Comparison of ENCODE assay signal across 10 mouse cellular contexts in the genomic region with DNA sequence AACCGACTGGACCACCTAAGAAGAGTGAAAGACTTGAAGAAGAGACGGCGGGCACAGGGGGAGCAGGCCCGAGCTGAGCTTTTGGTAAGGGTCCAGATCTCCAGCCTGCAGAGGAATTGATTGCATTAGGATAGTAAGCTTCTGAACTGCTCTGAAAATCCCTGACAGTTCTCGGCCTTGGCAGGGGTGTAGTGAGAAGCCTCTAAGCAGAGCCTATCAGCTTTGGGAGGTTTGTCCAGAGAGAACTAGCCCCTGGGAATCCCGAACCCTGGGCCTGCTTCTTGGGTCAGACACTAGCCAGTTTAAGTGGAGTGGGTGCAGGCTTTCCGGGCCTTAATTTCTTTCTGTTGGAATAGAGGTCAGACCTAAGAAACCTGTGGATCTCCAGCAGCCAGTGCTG. TPM values are rescaled to one million over a fixed set of nuclear protein-coding genes. Genes with fewer than 3 reads are reported as not detected.
DNase-seq lines count a peak whose midpoint lies in the region; ATAC-seq and TF ChIP-seq lines count a peak whose summit lies in the region.
"Had no signal": no experiment of that assay in that cellular context is flagged by ENCODE, and none has a peak within 500 bp of the region (broad histone marks: within the 10 kb centered on the region; RNA-seq: fewer than 3 reads in every experiment).

No protein-coding gene starts in this region.

- no peak for TF ChIP-seq EP300 in CH12.LX (IDR thresholded peaks at IDR 0.05; ENCODE audit: low read length)

- no peak for TF ChIP-seq CTCF in CH12.LX (conservative IDR thresholded peaks at IDR 0.05 in 1 of 2, IDR thresholded peaks at IDR 0.05 in 1 of 2; ENCODE audit: low read depth in 2 of 2, low read length in 2 of 2)
- TF ChIP-seq CTCF in forebrain, postnatal 0 days (IDR thresholded peaks at IDR 0.05; ENCODE audit: low read depth), result no peak
- no peak for TF ChIP-seq CTCF in left cerebral cortex, adult 2 months (IDR thresholded peaks at IDR 0.05)

- TF ChIP-seq RAD21 in CH12.LX (IDR thresholded peaks at IDR 0.05; ENCODE audit: low read depth, low read length), result no peak

- peaks cover 37 to 53% of the 10 kb centered on the region in 2 experiments for H3K36me3 ChIP-seq in CH12.LX (replicated peaks in 1 of 2; ENCODE audit: control insufficient read depth in 1 of 2, insufficient read depth in 1 of 2, low read length in 1 of 2)
- H3K36me3 ChIP-seq in forebrain, postnatal 0 days (ENCODE audit: insufficient read depth), result peaks cover 36% of the 10 kb centered on the region
- H3K36me3 ChIP-seq in liver, embryonic 15.5 days (replicated peaks), result peaks cover 52% of the 10 kb centered on the region

- H3K4me1 ChIP-seq in CH12.LX (ENCODE audit: control insufficient read depth in 1 of 2, insufficient read depth in 2 of 2), result peaks cover 12 to 55% of the 10 kb centered on the region in 2 experiments
- peaks cover 13% of the 10 kb centered on the region for H3K4me1 ChIP-seq in forebrain, postnatal 0 days (ENCODE audit: insufficient read depth)
- H3K4me1 ChIP-seq in liver, embryonic 15.5 days (replicated peaks), result peaks cover 49% of the 10 kb centered on the region

- peaks cover 3% of the 10 kb centered on the region for H3K27me3 ChIP-seq in CH12.LX (replicated peaks)
- H3K27me3 ChIP-seq in forebrain, postnatal 0 days (ENCODE audit: insufficient read depth, low read length), result no peaks in the 10 kb centered on the region
- no peaks in the 10 kb centered on the region for H3K27me3 ChIP-seq in liver, embryonic 15.5 days

- no peaks in the 10 kb centered on the region for H3K9me3 ChIP-seq in CH12.LX (replicated peaks; ENCODE audit: low read length)
- no peaks in the 10 kb centered on the region for H3K9me3 ChIP-seq in forebrain, postnatal 0 days (ENCODE audit: low read length)
- H3K9me3 ChIP-seq in liver, embryonic 15.5 days (replicated peaks), result no peaks in the 10 kb centered on the region

- H3K4me3 ChIP-seq in CH12.LX (replicated peaks in 1 of 3; ENCODE audit: low read depth in 2 of 3, low read length in 2 of 3, poor library complexity in 1 of 3), result peak overlapping the region; percentile 86 to 100 (median 99)
- H3K4me3 ChIP-seq in forebrain, postnatal 0 days (ENCODE audit: low read depth, low read length), result no peak overlapping the region; the same call in 1 of the 2 replicates
- peak overlapping the region; percentile 96 for H3K4me3 ChIP-seq in liver, embryonic 15.5 days (replicated peaks)
- no peak overlapping the region for H3K4me3 ChIP-seq in left cerebral cortex, adult 2 months

- in situ Hi-C loops in CH12.LX (cut with MboI; ENCODE audit: low pct_ligation_motif_present, low pct_unique_long_range_greater_than_20kb, low sequenced_read_pairs), result no loop called here

- DNase-seq in heart, adult 11 months, result peak; percentile 85
- no peak for DNase-seq in heart, postnatal 36 days
- no peak for DNase-seq in CH12.LX (ENCODE audit: extremely low read depth)
- no peak for DNase-seq in forebrain, postnatal 0 days
- no peak for DNase-seq in left cerebral cortex, adult 2 months (ENCODE audit: extremely low spot score in 1 of 2, low spot score in 2 of 2)
- DNase-seq in embryo, embryonic 10 days (ENCODE audit: low spot score), result no peak
- DNase-seq in kidney, postnatal 10 days, result no peak
- DNase-seq: adrenal gland, postnatal 25 days; layer of hippocampus, adult 9-11 months had no signal

- H3K79me2 ChIP-seq in CH12.LX (replicated peaks; ENCODE audit: control insufficient read depth, extremely low read depth, insufficient read depth, poor library complexity, severe bottlenecking), result peaks cover 51% of the 10 kb centered on the region

- no peak for TF ChIP-seq POLR2A in CH12.LX (IDR thresholded peaks at IDR 0.05; ENCODE audit: low read depth, low read length)

- dilution Hi-C loops in CH12.LX (cut with MboI; ENCODE audit: extremely low pct_ligation_motif_present, extremely low pct_unique_long_range_greater_than_20kb, low sequenced_read_pairs), result no loop called here

- no peak for ATAC-seq in forebrain, postnatal 0 days
- ATAC-seq in liver, embryonic 15.5 days (ENCODE audit: insufficient read depth), result no peak

- H3K9ac ChIP-seq in CH12.LX (ENCODE audit: insufficient read depth, low read depth), result peak overlapping the region; percentile 81
- no peak overlapping the region for H3K9ac ChIP-seq in forebrain, postnatal 0 days
- peak overlapping the region; percentile 3; the same call in 1 of the 2 replicates for H3K9ac ChIP-seq in liver, embryonic 15.5 days

- 62% methylated on average over 7 of the region's 7 CpGs for WGBS in forebrain, postnatal 0 days
- WGBS in liver, embryonic 15.5 days (ENCODE audit: insufficient replicate concordance), result 74% methylated on average over 7 of the region's 7 CpGs

- intact Hi-C loops in heart, postnatal 36 days (cut with DNase I), result loop anchor here (5.0 kb wide), 1 partner anchor 145 kb away; no protein-coding TSS in a partner anchor
- intact Hi-C loops in left cerebral cortex, adult 2 months (cut with DNase I), result no loop called here

- H3K27ac ChIP-seq in CH12.LX (ENCODE audit: insufficient read depth, low read depth), result no peak overlapping the region
- H3K27ac ChIP-seq in forebrain, postnatal 0 days (ENCODE audit: low read depth, low read length), result no peak overlapping the region
- H3K27ac ChIP-seq in liver, embryonic 15.5 days (replicated peaks), result no peak overlapping the region
- no peak overlapping the region for H3K27ac ChIP-seq in left cerebral cortex, adult 2 months

- peak overlapping the region; percentile 98 for H3K4me2 ChIP-seq in CH12.LX (ENCODE audit: insufficient read depth, low read depth, poor library complexity, severe bottlenecking)
- H3K4me2 ChIP-seq in forebrain, postnatal 0 days (ENCODE audit: low read depth), result peak overlapping the region; percentile 76
- peak overlapping the region; percentile 93 for H3K4me2 ChIP-seq in liver, embryonic 15.5 days

TF ChIP-seq in CH12.LX, 34 proteins besides CTCF, POLR2A, EP300 and RAD21:
- TF ChIP-seq NELFE (IDR thresholded peaks at IDR 0.05; ENCODE audit: low read depth, low read length) (no peak), HCFC1 (IDR thresholded peaks at IDR 0.05; ENCODE audit: low read depth, low read length) (no peak), GABPA (IDR thresholded peaks at IDR 0.05; ENCODE audit: insufficient replicate concordance, low read depth, low read length) (no peak), SMC3 (IDR thresholded peaks at IDR 0.05; ENCODE audit: low read depth, low read length) (no peak), USF1 (IDR thresholded peaks at IDR 0.05; ENCODE audit: low read depth, low read length) (no peak), MXI1 (IDR thresholded peaks at IDR 0.05; ENCODE audit: low read depth, low read length) (no peak), MAX (IDR thresholded peaks at IDR 0.05; ENCODE audit: low read length) (no peak), MYC (IDR thresholded peaks at IDR 0.05; ENCODE audit: low read depth, low read length) (no peak), CHD1 (IDR thresholded peaks at IDR 0.05; ENCODE audit: low read depth, low read length) (no peak), UBTF (IDR thresholded peaks at IDR 0.05; ENCODE audit: low read depth, low read length) (no peak), JUN (IDR thresholded peaks at IDR 0.05; ENCODE audit: insufficient read depth, low read depth, low read length) (no peak), IRF4 (IDR thresholded peaks at IDR 0.05; ENCODE audit: low read depth, low read length) (no peak), JUND (conservative IDR thresholded peaks at IDR 0.05; ENCODE audit: low read depth, low read length) (no peak), KAT2A (IDR thresholded peaks at IDR 0.05; ENCODE audit: insufficient replicate concordance, low read length) (no peak), MEF2A (IDR thresholded peaks at IDR 0.05; ENCODE audit: borderline replicate concordance, low read depth, low read length) (no peak), POLR2AphosphoS2 (IDR thresholded peaks at IDR 0.05; ENCODE audit: low read depth, low read length) (no peak), MAFK (IDR thresholded peaks at IDR 0.05; ENCODE audit: insufficient replicate concordance, low read length) (no peak), TBP (conservative IDR thresholded peaks at IDR 0.05; ENCODE audit: low read depth, low read length) (no peak), CHD2 (IDR thresholded peaks at IDR 0.05; ENCODE audit: low read length) (no peak)

RNA-seq across cellular contexts. Expression of gene Trim27, which starts 2.8 kb away (rescaled TPM):
- 10 to 100 TPM; 19.7 to 20.0 TPM for total RNA-seq in heart, postnatal 36 days (2021)
- total RNA-seq in CH12.LX (2012; rRNA removed) (146 and 176 TPM in 2 replicates), CH12.LX (2014; rRNA removed) (134 and 141 TPM in 2 replicates)
- 185 and 198 TPM in 2 replicates for polyA plus RNA-seq in CH12.LX (2012; ENCODE audit: insufficient read length, low read depth)
- total RNA-seq in forebrain, postnatal 0 days (2014; rRNA removed), result 81.7 and 90.9 TPM in 2 replicates
- 72.7 and 85.3 TPM in 2 replicates for polyA plus RNA-seq in forebrain, postnatal 0 days (2015; fragmentation: Nextera tagmentation; extraction: Ambion mirVana)
- 59.3 and 65.7 TPM in 2 replicates for polyA plus RNA-seq in liver, embryonic 15.5 days (2015; fragmentation: Nextera tagmentation; extraction: Ambion mirVana)
- 10 to 100 TPM; 33.6 to 36.5 TPM for total RNA-seq in left cerebral cortex, adult 2 months (2021)

RNA-seq across cellular contexts. Expression of gene Olfr1368, which starts 36.3 kb away (rescaled TPM):
- not detected for total RNA-seq in heart, postnatal 36 days (2021)
- total RNA-seq in CH12.LX (2012; rRNA removed) (not detected in 2 replicates), CH12.LX (2014; rRNA removed) (not detected in 2 replicates)
- polyA plus RNA-seq in CH12.LX (2012; ENCODE audit: insufficient read length, low read depth), result not detected in 2 replicates
- not detected in 2 replicates for total RNA-seq in forebrain, postnatal 0 days (2014; rRNA removed)
- polyA plus RNA-seq in forebrain, postnatal 0 days (2015; fragmentation: Nextera tagmentation; extraction: Ambion mirVana), result not detected in 2 replicates
- polyA plus RNA-seq in liver, embryonic 15.5 days (2015; fragmentation: Nextera tagmentation; extraction: Ambion mirVana), result not detected in 2 replicates
- not detected for total RNA-seq in left cerebral cortex, adult 2 months (2021)
- total RNA-seq: adrenal gland, postnatal 25 days had no signal

RNA-seq across cellular contexts. Expression of gene Olfr263, which starts 52.6 kb away (rescaled TPM):
- total RNA-seq in heart, postnatal 36 days (2021), result not detected
- total RNA-seq in CH12.LX (2012; rRNA removed) (not detected in 2 replicates), CH12.LX (2014; rRNA removed) (not detected in 2 replicates)
- polyA plus RNA-seq in CH12.LX (2012; ENCODE audit: insufficient read length, low read depth), result not detected in 2 replicates
- not detected in 2 replicates for total RNA-seq in forebrain, postnatal 0 days (2014; rRNA removed)
- not detected in 2 replicates for polyA plus RNA-seq in forebrain, postnatal 0 days (2015; fragmentation: Nextera tagmentation; extraction: Ambion mirVana)
- polyA plus RNA-seq in liver, embryonic 15.5 days (2015; fragmentation: Nextera tagmentation; extraction: Ambion mirVana), result not detected in 2 replicates
- total RNA-seq in left cerebral cortex, adult 2 months (2021), result not detected
- total RNA-seq: adrenal gland, postnatal 25 days had no signal

Comparison
In these comparisons a context has a peak if more than half of its experiments do, and no peak if none do; other contexts are left out.
1. H3K4me3 ChIP-seq: peak in CH12.LX (3 of 3) and liver, embryonic 15.5 days (single experiment); none in forebrain, postnatal 0 days (single experiment) and left cerebral cortex, adult 2 months (single experiment).
2. Peak in every context shown above with its lines, with median percentiles within 50 percentile points of each other: H3K4me2 ChIP-seq.